Mouse (Mus musculus) forebrain, embryonic 11.5 days (tissue): ENCODE measurements around the gene Eme2. TPM values are rescaled to one million over a fixed set of nuclear protein-coding genes. Genes with fewer than 3 reads are reported as not detected.

ENCODE experiments used
- ATAC-seq: fragments of 200-750 bp; cut with Nextera tagmentation; replicated peaks from 2 replicates; pipeline ENCODE4 v1.8.0; 2017; ENCODE audit warnings: moderate TSS enrichment; ENCODE audit not compliant: low FRiP score
- DNase-seq: peaks from one replicate; pipeline ENCODE4 v3.0.0-alpha.2; 2017; ENCODE audit warnings: low spot score
- H3K27ac ChIP-seq: fragments of 300-500 bp; sonication (generic); 2 replicates; pipeline ENCODE4 v1.5.1; 2014; ENCODE audit warnings: low read depth, low read length
- H3K27me3 ChIP-seq: fragments of 300-500 bp; sonication (generic); 2 replicates; pipeline ENCODE4 v1.6.1; 2014; ENCODE audit warnings: mild to moderate bottlenecking, low read length, mixed read lengths; ENCODE audit not compliant: control insufficient read depth, insufficient read depth
- H3K36me3 ChIP-seq: fragments of 300-500 bp; sonication (generic); 2 replicates; pipeline ENCODE4 v1.6.1; 2014; ENCODE audit warnings: mild to moderate bottlenecking, low read length, moderate library complexity, mixed read lengths; ENCODE audit not compliant: control insufficient read depth, insufficient read depth
- H3K4me1 ChIP-seq: fragments of 300-500 bp; sonication (generic); replicated peaks from 2 replicates; pipeline ENCODE4 v1.6.1; 2014; ENCODE audit warnings: low read length, mixed read lengths; ENCODE audit not compliant: control insufficient read depth, insufficient read depth
- H3K4me2 ChIP-seq: fragments of 300-500 bp; sonication (generic); 2 replicates; pipeline ENCODE4 v1.6.1; 2014; ENCODE audit warnings: low read depth, mild to moderate bottlenecking, low read length, moderate library complexity, mixed read lengths; ENCODE audit not compliant: severe bottlenecking
- H3K4me3 ChIP-seq: fragments of 300-500 bp; sonication (generic); 2 replicates; pipeline ENCODE4 v1.5.1; 2014; ENCODE audit warnings: low read depth, low read length
- H3K9ac ChIP-seq: fragments of 300-500 bp; sonication (generic); 2 replicates; pipeline ENCODE4 v1.6.1; 2014; ENCODE audit warnings: low read length
- H3K9me3 ChIP-seq: fragments of 300-500 bp; sonication (generic); 2 replicates; pipeline ENCODE4 v1.6.1; 2016; ENCODE audit warnings: low read length, mixed read lengths; ENCODE audit not compliant: control insufficient read depth
- WGBS: fragments of 180-500 bp; shearing (Covaris S2); extraction: QIAGEN DNeasy Blood & Tissue Kit; methylation state at CpG from one replicate; pipeline ENCODE4 v1.1.7; 2014; 5-methylcytosine and 5-hydroxymethylcytosine counted together
- polyA plus RNA-seq: library from polyadenylated mRNA; unstranded; fragments of >200 nt; fragmentation: Nextera tagmentation; extraction: Ambion mirVana; gene quantifications from 2 replicates; pipeline ENCODE4 v1.2.1, GENCODE M21; 2014

The Eme2 gene
- polyA plus RNA-seq, 1 experiment from 2014 or later = 31.2 TPM

DNA sequence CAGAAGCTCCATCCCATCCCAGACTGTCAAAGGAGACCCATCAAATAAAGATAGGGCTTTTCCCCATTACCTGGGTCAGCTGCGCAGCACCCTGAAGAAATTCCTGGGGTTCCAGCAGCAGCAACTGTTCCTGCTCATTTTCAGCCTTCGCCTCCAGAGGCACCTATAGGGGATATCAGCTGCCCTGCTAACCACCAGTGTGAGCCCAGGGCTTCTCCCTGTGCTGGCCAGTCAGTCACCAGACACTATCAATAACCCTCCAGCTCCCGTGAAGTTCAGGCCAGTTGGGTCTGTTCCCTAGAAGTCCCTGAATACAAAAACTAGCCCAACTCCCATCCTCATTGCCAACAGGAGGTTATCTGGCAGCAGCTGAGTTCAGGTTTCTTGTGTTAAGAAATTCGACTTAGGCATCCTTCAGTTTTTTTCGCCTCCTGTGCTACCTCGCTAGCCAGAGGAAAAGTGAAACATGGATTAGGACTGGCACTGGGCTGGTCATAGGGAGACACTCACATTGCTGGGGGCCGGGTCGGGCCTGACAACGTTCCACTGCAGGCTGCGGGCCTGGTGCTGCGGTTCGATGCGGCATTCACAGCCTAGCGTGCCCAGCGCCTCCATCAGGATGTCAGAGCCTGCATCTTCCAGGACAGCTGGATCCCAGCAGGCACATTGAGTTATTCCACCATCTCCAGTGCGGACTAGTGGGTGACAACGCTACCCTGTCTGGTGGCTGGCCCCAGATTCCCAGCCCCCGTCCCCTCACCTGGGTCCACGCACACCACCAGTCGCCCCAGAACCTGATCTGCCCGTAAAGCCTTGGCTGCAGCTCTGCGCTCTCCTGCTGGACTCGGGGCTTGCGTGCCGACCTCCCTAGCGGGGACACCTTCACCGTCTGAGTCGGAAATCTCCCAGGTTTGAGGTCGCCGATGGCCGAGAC lies 559 bp downstream of the Eme2 start:
- Histone ChIP-seq H3K4me3 (peak overlapping the region; percentile 86), H3K4me1 (peaks cover 20% of the 10 kb centered on the region), H3K36me3 (peaks cover 18% of the 10 kb centered on the region), H3K9ac (peak overlapping the region; percentile 88), H3K27ac (peak overlapping the region; percentile 72; the same call in 1 of the 2 replicates), H3K27me3 (no peaks in the 10 kb centered on the region), H3K4me2 (peak overlapping the region; percentile 98), H3K9me3 (no peaks in the 10 kb centered on the region)
- WGBS = 11% methylated on average over 31 of the region's 31 CpGs
- ATAC-seq (0 out of 2 replicates have a peak, but pooled peaks have one; percentile 4), DNase-seq (peak; percentile 59)

DNA sequence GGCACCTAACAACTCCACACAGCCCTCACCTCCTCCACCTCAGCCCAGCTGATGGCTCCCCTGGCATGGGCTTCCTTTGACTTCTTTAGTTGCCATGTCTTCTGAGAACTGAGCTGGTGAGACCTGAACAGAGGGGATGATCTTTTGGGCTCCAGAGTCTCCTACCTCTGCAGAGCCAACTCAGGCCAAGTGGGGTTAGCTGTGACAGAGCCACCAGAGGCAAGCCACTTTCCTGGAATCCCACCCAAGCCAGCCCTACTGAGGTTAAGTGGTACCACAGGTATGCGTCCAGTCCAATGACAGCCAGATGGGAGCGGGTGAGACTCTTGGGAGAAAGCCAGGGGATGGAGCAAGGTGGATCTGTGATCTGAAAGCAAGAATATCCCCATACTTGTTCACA lies 1.6 kb downstream of the Eme2 start:
- no peak for ATAC-seq
- DNase-seq = peak; percentile 45
- H3K27me3 ChIP-seq = no peaks in the 10 kb centered on the region
- H3K4me3 ChIP-seq = no peak overlapping the region
- peaks cover 20% of the 10 kb centered on the region for H3K4me1 ChIP-seq
- no peak overlapping the region for H3K27ac ChIP-seq
- no peaks in the 10 kb centered on the region for H3K9me3 ChIP-seq
- WGBS = 91% methylated on average over 2 of the region's 2 CpGs
- H3K4me2 ChIP-seq = no peak overlapping the region
- peaks cover 18% of the 10 kb centered on the region; the same call in 1 of the 2 replicates for H3K36me3 ChIP-seq
- no peak overlapping the region for H3K9ac ChIP-seq

- H3K36me3 ChIP-seq = peaks cover 18% of the 10 kb centered on the region; the same call in 1 of the 2 replicates
These were observed 2.1 kb downstream of the Eme2 start for GRCm38 (mm10) chr17:24892785-24893184.

GRCm38 (mm10) chr17:24891321-24891720 lies 3.6 kb downstream of the Eme2 start:
- ATAC-seq (no peak), DNase-seq (peak; percentile 48)
- H3K27me3 ChIP-seq = no peaks in the 10 kb centered on the region
- H3K27ac ChIP-seq = no peak overlapping the region
- no peaks in the 10 kb centered on the region for H3K9me3 ChIP-seq
- no peak overlapping the region for H3K4me2 ChIP-seq
- H3K36me3 ChIP-seq = peaks cover 14% of the 10 kb centered on the region; the same call in 1 of the 2 replicates
- no peak overlapping the region for H3K4me3 ChIP-seq
- 90% methylated on average over 12 of the region's 13 CpGs for WGBS
- H3K4me1 ChIP-seq = peaks cover 18% of the 10 kb centered on the region
- no peak overlapping the region for H3K9ac ChIP-seq

More at GRCm38 (mm10) chr17:24892785-24893184, 2.1 kb downstream of the Eme2 start:
- Histone ChIP-seq H3K27ac (no peak overlapping the region), H3K9ac (no peak overlapping the region), H3K9me3 (no peaks in the 10 kb centered on the region), H3K4me1 (peaks cover 20% of the 10 kb centered on the region), H3K27me3 (no peaks in the 10 kb centered on the region), H3K4me3 (no peak overlapping the region), H3K4me2 (no peak overlapping the region)
- DNase-seq (peak; percentile 44), ATAC-seq (no peak)
- 89% methylated on average over 12 of the region's 12 CpGs for WGBS

GRCm38 (mm10) chr17:24890151-24891092 lies 4.5 kb downstream of the Eme2 start:
- WGBS = 89% methylated on average over 19 of the region's 19 CpGs
- ATAC-seq (no peak), DNase-seq (peak; percentile 49)
- no peaks in the 10 kb centered on the region for H3K9me3 ChIP-seq
- peaks cover 13% of the 10 kb centered on the region for H3K4me1 ChIP-seq
- H3K27ac ChIP-seq = no peak overlapping the region
- H3K27me3 ChIP-seq = no peaks in the 10 kb centered on the region
- H3K9ac ChIP-seq = no peak overlapping the region
- no peak overlapping the region for H3K4me3 ChIP-seq
- peaks cover 14% of the 10 kb centered on the region; the same call in 1 of the 2 replicates for H3K36me3 ChIP-seq
- H3K4me2 ChIP-seq = no peak overlapping the region

GRCm38 (mm10) chr17:24888862-24889261 lies 6.0 kb downstream of the Eme2 start:
- WGBS = 91% methylated on average over 3 of the region's 3 CpGs
- no peak overlapping the region for H3K27ac ChIP-seq
- H3K4me2 ChIP-seq = no peak overlapping the region
- no peak for DNase-seq
- H3K4me1 ChIP-seq = peaks cover 13% of the 10 kb centered on the region
- H3K36me3 ChIP-seq = peaks cover 14% of the 10 kb centered on the region; the same call in 1 of the 2 replicates
- H3K4me3 ChIP-seq = no peak overlapping the region
- no peaks in the 10 kb centered on the region for H3K9me3 ChIP-seq
- H3K9ac ChIP-seq = no peak overlapping the region
- ATAC-seq = no peak
- H3K27me3 ChIP-seq = no peaks in the 10 kb centered on the region

DNA sequence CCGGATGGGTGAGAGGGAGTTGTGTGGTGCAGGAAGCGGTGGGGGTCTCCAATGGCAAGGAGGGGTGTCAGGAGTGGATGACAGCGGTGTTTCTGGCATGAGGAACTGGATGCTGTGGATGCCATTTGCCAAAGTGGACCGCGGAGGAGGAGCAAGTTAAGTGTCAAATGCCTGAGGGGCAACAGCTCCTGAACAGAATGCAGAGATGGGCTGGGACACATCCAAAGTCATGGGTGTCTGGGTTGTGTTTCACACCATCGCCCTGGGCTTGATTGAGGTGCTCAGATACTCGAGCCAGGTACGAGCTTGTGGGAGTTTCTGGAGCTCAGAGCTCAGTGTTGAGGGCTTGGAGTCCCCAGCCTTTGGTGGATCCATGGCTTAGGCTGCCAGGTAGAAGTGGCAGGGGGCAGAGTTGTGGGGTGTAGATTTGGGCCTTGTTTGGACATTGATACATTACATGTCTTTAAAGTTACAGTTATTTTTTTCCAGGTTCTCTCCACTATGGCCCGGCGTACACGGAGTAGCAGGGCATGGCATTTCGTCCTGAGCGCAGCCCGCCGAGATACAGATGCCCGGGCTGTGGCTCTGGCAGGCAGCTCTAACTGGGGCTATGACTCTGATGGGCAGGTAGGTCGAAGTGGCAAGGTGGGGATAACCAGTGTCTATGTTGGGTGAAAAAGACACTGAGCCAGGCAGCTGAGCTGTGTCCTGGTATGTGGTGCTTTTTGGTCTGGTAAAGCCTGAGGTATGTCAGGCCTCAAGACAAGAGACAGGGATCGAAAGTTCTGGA lies 7.4 kb downstream of the Eme2 start:
- peak overlapping the region; percentile 96 for H3K4me2 ChIP-seq
- peak overlapping the region; percentile 78 for H3K9ac ChIP-seq
- H3K4me1 ChIP-seq = peaks cover 11% of the 10 kb centered on the region; the same call in 1 of the 2 replicates
- no peak for ATAC-seq
- no peaks in the 10 kb centered on the region for H3K9me3 ChIP-seq
- H3K27me3 ChIP-seq = no peaks in the 10 kb centered on the region
- WGBS = 64% methylated on average over 18 of the region's 18 CpGs
- no peak overlapping the region for H3K27ac ChIP-seq
- peaks cover 14% of the 10 kb centered on the region; the same call in 1 of the 2 replicates for H3K36me3 ChIP-seq
- DNase-seq = no peak
- H3K4me3 ChIP-seq = peak overlapping the region; percentile 87
